Mouse (Mus musculus) embryonic fibroblast, embryonic 13.5 days (primary cell): ENCODE results near the gene Pskh1.

Experiments used
- CTCF ChIP-seq: IDR thresholded peaks from 2 replicates; pipeline ENCODE4 v1.5.1; 2011; ENCODE audit warnings: mild to moderate bottlenecking, control low read depth, low read length, moderate library complexity, borderline replicate concordance; ENCODE audit not compliant: insufficient read depth
- POLR2A ChIP-seq: IDR thresholded peaks from 2 replicates; pipeline ENCODE4 v1.6.1; 2011; ENCODE audit warnings: low read depth, mild to moderate bottlenecking, control low read depth, low read length, moderate library complexity

GRCm38 (mm10) chr8:105859314-105859713, 40.9 kb upstream of the Pskh1 start:
- TF ChIP-seq CTCF (no peak), POLR2A (no peak)
